In the genomic region with DNA sequence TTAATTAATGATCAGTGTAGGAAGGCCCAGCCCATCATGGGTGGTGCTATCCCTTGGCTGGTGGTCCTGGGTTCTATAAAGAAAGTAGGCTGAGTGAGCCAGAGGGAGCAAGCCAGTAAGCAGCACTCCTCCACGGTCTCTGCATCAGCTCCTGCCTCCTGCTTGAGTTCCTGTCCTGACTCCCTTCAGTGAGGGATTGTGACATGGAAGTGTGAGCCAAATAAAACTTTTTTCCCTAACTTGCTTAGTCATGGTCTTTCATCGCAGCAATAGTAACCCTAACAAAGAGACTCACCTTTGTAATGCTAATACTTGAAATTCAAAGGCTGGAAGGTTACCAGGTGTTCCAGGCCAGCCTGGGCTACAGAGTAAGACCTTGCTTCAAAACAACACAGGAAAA, we compare ENCODE assay signal across 26 mouse cellular contexts.
"Had no signal": no experiment of that assay in that cellular context is flagged by ENCODE, and none has a peak within 500 bp of the region (broad histone marks: within the 10 kb centered on the region; RNA-seq: fewer than 3 reads in every experiment).

No protein-coding gene starts in this region.

- ATAC-seq: hindbrain, embryonic 16.5 days; inflammation-experienced regulatory T-cells, adult 6 months; intestine, embryonic 15.5 days; intestine, postnatal 0 days; liver, embryonic 12.5 days had no signal

- H3K4me2 ChIP-seq: heart, embryonic 12.5 days; hindbrain, embryonic 12.5 days; hindbrain, embryonic 14.5 days; intestine, embryonic 15.5 days; limb, embryonic 13.5 days; limb, embryonic 15.5 days; liver, embryonic 12.5 days had no signal

- H3K36me3 ChIP-seq: heart, embryonic 10.5 days; heart, embryonic 12.5 days; hindbrain, embryonic 10.5 days; hindbrain, embryonic 12.5 days; intestine, embryonic 15.5 days; limb, embryonic 13.5 days; limb, embryonic 15.5 days; liver, embryonic 12.5 days had no signal

- H3K27me3 ChIP-seq: heart, embryonic 12.5 days; hindbrain, embryonic 12.5 days; intestine, embryonic 15.5 days; limb, embryonic 13.5 days; limb, embryonic 15.5 days; liver, embryonic 12.5 days had no signal

- H3K27ac ChIP-seq: heart, embryonic 10.5 days; hindbrain, embryonic 10.5 days; hindbrain, embryonic 12.5 days; hindbrain, embryonic 14.5 days; intestine, embryonic 15.5 days; layer of hippocampus, adult 2 months; limb, embryonic 13.5 days; limb, embryonic 15.5 days; liver, embryonic 12.5 days; liver, embryonic 14.5 days had no signal

- H3K4me1 ChIP-seq: heart, embryonic 10.5 days; heart, embryonic 12.5 days; hindbrain, embryonic 10.5 days; hindbrain, embryonic 12.5 days; intestine, embryonic 15.5 days; limb, embryonic 13.5 days; limb, embryonic 15.5 days; liver, embryonic 12.5 days had no signal

- DNase-seq: gastrocnemius, postnatal 14 days; gastrocnemius, postnatal 36 days; heart, adult 11 months; heart, postnatal 10 days; heart, postnatal 4 days; kidney, adult 18-20 months; kidney, adult 8-10 months; kidney, postnatal 10 days; kidney, postnatal 25 days; kidney, postnatal 4 days; layer of hippocampus, postnatal 36 days; left cerebral cortex, postnatal 4 days had no signal

- H3K9ac ChIP-seq: heart, embryonic 12.5 days; hindbrain, embryonic 12.5 days; hindbrain, embryonic 14.5 days; intestine, embryonic 15.5 days; limb, embryonic 13.5 days; limb, embryonic 15.5 days; liver, embryonic 12.5 days; liver, embryonic 14.5 days had no signal

- H3K9me3 ChIP-seq: heart, embryonic 10.5 days; heart, embryonic 12.5 days; hindbrain, embryonic 10.5 days; hindbrain, embryonic 12.5 days; intestine, embryonic 15.5 days; limb, embryonic 13.5 days; limb, embryonic 15.5 days; liver, embryonic 12.5 days had no signal

- H3K4me3 ChIP-seq: heart, embryonic 10.5 days; heart, embryonic 12.5 days; hindbrain, embryonic 10.5 days; hindbrain, embryonic 12.5 days; intestine, embryonic 15.5 days; layer of hippocampus, adult 2 months; limb, embryonic 13.5 days; limb, embryonic 15.5 days; liver, embryonic 12.5 days had no signal
